Comparison of ENCODE assay signal across 13 mouse cellular contexts in genomic region chr13:24419560-24420250, GRCm38 (mm10).
DNase-seq lines count a peak whose midpoint lies in the region; ATAC-seq lines count a peak whose summit lies in the region.
"Had no signal": no experiment of that assay in that cellular context is flagged by ENCODE, and none has a peak within 500 bp of the region (broad histone marks: within the 10 kb centered on the region; RNA-seq: fewer than 3 reads in every experiment).

No protein-coding gene starts in this region.

- H3K9me3 ChIP-seq in heart, embryonic 13.5 days = no peaks in the 10 kb centered on the region
- no peaks in the 10 kb centered on the region for H3K9me3 ChIP-seq in liver, embryonic 13.5 days (replicated peaks)
- H3K9me3 ChIP-seq in stomach, embryonic 15.5 days = no peaks in the 10 kb centered on the region
- no peaks in the 10 kb centered on the region for H3K9me3 ChIP-seq in neural tube, embryonic 15.5 days (replicated peaks)
- H3K9me3 ChIP-seq in midbrain, embryonic 15.5 days = no peaks in the 10 kb centered on the region
- H3K9me3 ChIP-seq: embryonic facial prominence, embryonic 13.5 days; lung, embryonic 15.5 days had no signal

- DNase-seq in heart, adult 18-20 months = no peak
- DNase-seq in liver, embryonic 13.5 days = peak; percentile 84
- no peak for DNase-seq in layer of hippocampus, postnatal 10 days (ENCODE audit: low spot score in 2 of 2)
- DNase-seq: midbrain, embryonic 14.5 days had no signal

- no peak for ATAC-seq in heart, embryonic 13.5 days (ENCODE audit: extremely low read depth, insufficient number of reproducible peaks, low FRiP score, low TSS enrichment)
- ATAC-seq in activated CD4-positive, CD25-positive, alpha-beta regulatory T cell, adult 4 months = peak; percentile 15
- ATAC-seq in liver, embryonic 13.5 days (ENCODE audit: low read depth) = peak; percentile 95
- ATAC-seq in stomach, embryonic 15.5 days (ENCODE audit: insufficient read depth, low FRiP score, low read depth) = peak; percentile 93
- no peak for ATAC-seq in neural tube, embryonic 15.5 days (ENCODE audit: low FRiP score)
- ATAC-seq in midbrain, embryonic 15.5 days (replicated peaks) = no peak

- peak overlapping the region; percentile 45 for H3K4me2 ChIP-seq in heart, embryonic 13.5 days
- peak overlapping the region; percentile 75 for H3K4me2 ChIP-seq in liver, embryonic 13.5 days
- no peak overlapping the region for H3K4me2 ChIP-seq in stomach, embryonic 15.5 days
- H3K4me2 ChIP-seq in neural tube, embryonic 15.5 days = no peak overlapping the region
- H3K4me2 ChIP-seq in midbrain, embryonic 15.5 days = no peak overlapping the region
- H3K4me2 ChIP-seq: embryonic facial prominence, embryonic 13.5 days; lung, embryonic 15.5 days had no signal

- WGBS in heart, embryonic 13.5 days = 53% methylated on average over 13 of the region's 13 CpGs
- WGBS in liver, embryonic 13.5 days (ENCODE audit: insufficient replicate concordance) = 21% methylated on average over 13 of the region's 13 CpGs
- WGBS in stomach, embryonic 15.5 days = 62% methylated on average over 13 of the region's 13 CpGs
- 92% methylated on average over 13 of the region's 13 CpGs for WGBS in neural tube, embryonic 15.5 days
- 78% methylated on average over 13 of the region's 13 CpGs for WGBS in midbrain, embryonic 15.5 days

- H3K4me1 ChIP-seq in heart, embryonic 13.5 days = peaks cover 22% of the 10 kb centered on the region
- H3K4me1 ChIP-seq in liver, embryonic 13.5 days (replicated peaks) = peaks cover 86% of the 10 kb centered on the region
- H3K4me1 ChIP-seq in stomach, embryonic 15.5 days = no peaks in the 10 kb centered on the region
- H3K4me1 ChIP-seq in neural tube, embryonic 15.5 days = 0 out of 2 replicates have a peak, but pooled peaks cover 3% of the 10 kb centered on the region
- no peaks in the 10 kb centered on the region for H3K4me1 ChIP-seq in midbrain, embryonic 15.5 days
- H3K4me1 ChIP-seq: embryonic facial prominence, embryonic 13.5 days; lung, embryonic 15.5 days had no signal

- no peaks in the 10 kb centered on the region for H3K36me3 ChIP-seq in heart, embryonic 13.5 days
- no peaks in the 10 kb centered on the region for H3K36me3 ChIP-seq in liver, embryonic 13.5 days
- no peaks in the 10 kb centered on the region for H3K36me3 ChIP-seq in stomach, embryonic 15.5 days
- H3K36me3 ChIP-seq in neural tube, embryonic 15.5 days = no peaks in the 10 kb centered on the region
- H3K36me3 ChIP-seq in midbrain, embryonic 15.5 days (replicated peaks) = no peaks in the 10 kb centered on the region
- H3K36me3 ChIP-seq: embryonic facial prominence, embryonic 13.5 days; lung, embryonic 15.5 days had no signal

- no peaks in the 10 kb centered on the region for H3K27me3 ChIP-seq in heart, embryonic 13.5 days (replicated peaks)
- no peaks in the 10 kb centered on the region for H3K27me3 ChIP-seq in liver, embryonic 13.5 days
- H3K27me3 ChIP-seq in stomach, embryonic 15.5 days (replicated peaks) = no peaks in the 10 kb centered on the region
- H3K27me3 ChIP-seq in neural tube, embryonic 15.5 days (replicated peaks) = no peaks in the 10 kb centered on the region
- no peaks in the 10 kb centered on the region for H3K27me3 ChIP-seq in midbrain, embryonic 15.5 days (replicated peaks)
- H3K27me3 ChIP-seq: embryonic facial prominence, embryonic 13.5 days; lung, embryonic 15.5 days had no signal

- no peak overlapping the region for H3K27ac ChIP-seq in heart, embryonic 13.5 days (replicated peaks)
- peak overlapping the region; percentile 100 for H3K27ac ChIP-seq in liver, embryonic 13.5 days
- no peak overlapping the region for H3K27ac ChIP-seq in stomach, embryonic 15.5 days
- no peak overlapping the region for H3K27ac ChIP-seq in neural tube, embryonic 15.5 days (replicated peaks)
- H3K27ac ChIP-seq in midbrain, embryonic 15.5 days = no peak overlapping the region
- H3K27ac ChIP-seq: embryonic facial prominence, embryonic 13.5 days; kidney, postnatal 0 days; left cerebral cortex, adult 2 months; lung, embryonic 15.5 days had no signal

- H3K9ac ChIP-seq in heart, embryonic 13.5 days = no peak overlapping the region
- H3K9ac ChIP-seq in liver, embryonic 13.5 days = peak overlapping the region; percentile 76
- H3K9ac ChIP-seq in stomach, embryonic 15.5 days = no peak overlapping the region
- no peak overlapping the region for H3K9ac ChIP-seq in neural tube, embryonic 15.5 days (replicated peaks)
- H3K9ac ChIP-seq in midbrain, embryonic 15.5 days = no peak overlapping the region
- H3K9ac ChIP-seq: embryonic facial prominence, embryonic 13.5 days; lung, embryonic 15.5 days had no signal

- no peak overlapping the region for H3K4me3 ChIP-seq in heart, embryonic 13.5 days
- H3K4me3 ChIP-seq in liver, embryonic 13.5 days (replicated peaks) = peak overlapping the region; percentile 47
- H3K4me3 ChIP-seq in stomach, embryonic 15.5 days (replicated peaks) = no peak overlapping the region
- H3K4me3 ChIP-seq in neural tube, embryonic 15.5 days (replicated peaks) = no peak overlapping the region
- no peak overlapping the region for H3K4me3 ChIP-seq in midbrain, embryonic 15.5 days
- H3K4me3 ChIP-seq: embryonic facial prominence, embryonic 13.5 days; left cerebral cortex, adult 2 months; lung, embryonic 15.5 days had no signal

Comparison
In these comparisons a context has a peak if more than half of its experiments do, and no peak if none do; other contexts are left out.
1. ATAC-seq: peak in activated CD4-positive, CD25-positive, alpha-beta regulatory T cell, adult 4 months (single experiment), liver, embryonic 13.5 days (single experiment) and stomach, embryonic 15.5 days (single experiment); none in heart, embryonic 13.5 days (single experiment), neural tube, embryonic 15.5 days (single experiment) and midbrain, embryonic 15.5 days (single experiment).
2. H3K4me2 ChIP-seq: peak in heart, embryonic 13.5 days (single experiment) and liver, embryonic 13.5 days (single experiment); none in stomach, embryonic 15.5 days (single experiment), neural tube, embryonic 15.5 days (single experiment) and midbrain, embryonic 15.5 days (single experiment).